Mouse (Mus musculus): ENCODE measurements around the gene Acap2. TPM values are rescaled to one million over a fixed set of nuclear protein-coding genes. Genes with fewer than 3 reads are reported as not detected.

The Acap2 gene
- total RNA-seq (2021), result 10 to 100 TPM; 49.8 to 49.9 TPM
- long read RNA-seq, experiment 1, partial matches to known transcripts, result 0 of 3 reads
- long read RNA-seq, experiment 1, other reads (novel, unspliced or antisense), result 2 of 3 reads
- long read RNA-seq, experiment 2, transcript Acap2-203 (23 exons, 3,414 nt), result major isoform, 6 of 19 reads
- long read RNA-seq, experiment 2, partial matches to known transcripts, result 1 of 19 reads
- long read RNA-seq, experiment 2, other reads (novel, unspliced or antisense), result 11 of 19 reads

GRCm38 (mm10) chr16:31200790-31201567 lies at the start of gene Acap2:
Acap2 (minus strand) TSS chr16:31201245.
- peak; percentile 96 to 97 for DNase-seq (ENCODE audit: low spot score in 2 of 2)

- DNase-seq (ENCODE audit: low spot score in 2 of 2), result no peak
These were observed 48.4 kb upstream of the Acap2 start for GRCm38 (mm10) chr16:31249401-31249800.

- no peak for DNase-seq (ENCODE audit: low spot score in 2 of 2)
These were observed 47.7 kb upstream of the Acap2 start for GRCm38 (mm10) chr16:31248717-31249116.

GRCm38 (mm10) chr16:31247442-31247841 lies 46.4 kb upstream of the Acap2 start:
- DNase-seq (ENCODE audit: low spot score in 2 of 2), result no peak

GRCm38 (mm10) chr16:31244053-31244452 lies 43.0 kb upstream of the Acap2 start:
- DNase-seq (ENCODE audit: low spot score in 2 of 2), result no peak

GRCm38 (mm10) chr16:31241433-31241832 lies 40.4 kb upstream of the Acap2 start:
- no peak for DNase-seq (ENCODE audit: low spot score in 2 of 2)

- no peak for DNase-seq (ENCODE audit: low spot score in 2 of 2)
These were observed 39.5 kb upstream of the Acap2 start for GRCm38 (mm10) chr16:31240569-31240968.

GRCm38 (mm10) chr16:31238281-31238680 lies 37.2 kb upstream of the Acap2 start:
- DNase-seq (ENCODE audit: low spot score in 2 of 2), result no peak

GRCm38 (mm10) chr16:31235457-31236310 lies 34.6 kb upstream of the Acap2 start:
- DNase-seq (ENCODE audit: low spot score in 2 of 2), result no peak

GRCm38 (mm10) chr16:31234808-31235456 lies 33.9 kb upstream of the Acap2 start:
- no peak for DNase-seq (ENCODE audit: low spot score in 2 of 2)

- no peak for DNase-seq (ENCODE audit: low spot score in 2 of 2)
These were observed 33.3 kb upstream of the Acap2 start for GRCm38 (mm10) chr16:31234356-31234755.

- peak; percentile 20 to 66 for DNase-seq (ENCODE audit: low spot score in 2 of 2)
These were observed 32.7 kb upstream of the Acap2 start for GRCm38 (mm10) chr16:31233541-31234339.

- no peak for DNase-seq (ENCODE audit: low spot score in 2 of 2)
These were observed 32.1 kb upstream of the Acap2 start for GRCm38 (mm10) chr16:31233167-31233498.

GRCm38 (mm10) chr16:31232491-31233166 lies 31.6 kb upstream of the Acap2 start:
- DNase-seq (ENCODE audit: low spot score in 2 of 2), result no peak

GRCm38 (mm10) chr16:31231591-31231990 lies 30.5 kb upstream of the Acap2 start:
- DNase-seq (ENCODE audit: low spot score in 2 of 2), result no peak

- no peak for DNase-seq (ENCODE audit: low spot score in 2 of 2)
These were observed 26.7 kb upstream of the Acap2 start for GRCm38 (mm10) chr16:31227746-31228145.

GRCm38 (mm10) chr16:31215271-31215670 lies 14.2 kb upstream of the Acap2 start:
- DNase-seq (ENCODE audit: low spot score in 2 of 2), result no peak

- peak in 1 of 2 experiments; percentile 0 for DNase-seq (ENCODE audit: low spot score in 2 of 2)
These were observed 12.4 kb upstream of the Acap2 start for GRCm38 (mm10) chr16:31213463-31213862.

- DNase-seq (ENCODE audit: low spot score in 2 of 2), result no peak
These were observed 10.5 kb upstream of the Acap2 start for GRCm38 (mm10) chr16:31211503-31211902.

GRCm38 (mm10) chr16:31210453-31210852 lies 9.4 kb upstream of the Acap2 start:
- DNase-seq (ENCODE audit: low spot score in 2 of 2), result peak in 1 of 2 experiments; percentile 3
